Mouse (Mus musculus) myocyte (in vitro differentiated cells): ENCODE data around the gene Rps28. TPM values are rescaled to one million over a fixed set of nuclear protein-coding genes. Genes with fewer than 3 reads are reported as not detected.
A peak's percentile ranks its signal among the peaks of the same experiment; 100 is the strongest.

Experiments used
- H3K27me3 ChIP-seq: one replicate; pipeline ENCODE4 v1.6.1; 2011; ENCODE audit not compliant: control insufficient read depth, insufficient read depth, insufficient read length
- H3K36me3 ChIP-seq: one replicate; pipeline ENCODE4 v1.6.1; 2011; ENCODE audit not compliant: control insufficient read depth, insufficient read depth
- H3K4me2 ChIP-seq: one replicate; pipeline ENCODE4 v1.6.1; 2011; ENCODE audit warnings: low read depth, control low read depth
- H3K4me3 ChIP-seq: one replicate; pipeline ENCODE4 v1.5.1; 2011; ENCODE audit warnings: mild to moderate bottlenecking, control low read depth, moderate library complexity
- H3K79me2 ChIP-seq: one replicate; pipeline ENCODE4 v1.6.1; 2011; ENCODE audit not compliant: control insufficient read depth, insufficient read depth
- H3ac ChIP-seq: one replicate; pipeline ENCODE4 v1.6.1; 2011; ENCODE audit not compliant: control insufficient read depth, insufficient read length
- CEBPB ChIP-seq: IDR thresholded peaks from 2 replicates; pipeline ENCODE4 v1.6.1; 2011; ENCODE audit warnings: mild to moderate bottlenecking, moderate library complexity; ENCODE audit not compliant: poor library complexity, insufficient read depth, severe bottlenecking
- E2F4 ChIP-seq: IDR thresholded peaks from one replicate; pipeline ENCODE4 v1.6.1; 2011; ENCODE audit warnings: mild to moderate bottlenecking, control low read depth, moderate library complexity; ENCODE audit not compliant: insufficient read depth
- MAX ChIP-seq: IDR thresholded peaks from one replicate; pipeline ENCODE4 v1.6.1; 2011; ENCODE audit warnings: low read depth, mild to moderate bottlenecking, control low read depth
- MYOD1 ChIP-seq, 3 experiments: IDR thresholded peaks; one replicate each; pipeline ENCODE4 v1.6.1; 2011; ENCODE audit warnings: control low read depth in 2 of 3, low read depth in 2 of 3, mild to moderate bottlenecking in 2 of 3, moderate library complexity in 1 of 3; ENCODE audit not compliant: insufficient read length in 2 of 3, control insufficient read depth in 1 of 3
- MYOG ChIP-seq, 3 experiments: IDR thresholded peaks; one replicate each; pipeline ENCODE4 v1.6.1; 2011; ENCODE audit warnings: control low read depth in 2 of 3, low read depth in 2 of 3, mild to moderate bottlenecking in 2 of 3; ENCODE audit not compliant: insufficient read length in 2 of 3, control insufficient read depth in 1 of 3, insufficient read depth in 1 of 3
- POLR2A ChIP-seq: IDR thresholded peaks from one replicate; pipeline ENCODE4 v1.6.1; 2011; ENCODE audit warnings: low read depth, mild to moderate bottlenecking, control low read depth, moderate library complexity; ENCODE audit not compliant: insufficient read length
- POLR2AphosphoS2 ChIP-seq: IDR thresholded peaks from one replicate; pipeline ENCODE4 v1.6.1; 2011; ENCODE audit warnings: low read depth, control low read depth; ENCODE audit not compliant: insufficient read length
- REST ChIP-seq: IDR thresholded peaks from one replicate; pipeline ENCODE4 v1.6.1; 2011; ENCODE audit warnings: mild to moderate bottlenecking, control low read depth, moderate library complexity; ENCODE audit not compliant: insufficient read depth, insufficient read length
- SRF ChIP-seq: IDR thresholded peaks from one replicate; pipeline ENCODE4 v1.6.1; 2011; ENCODE audit warnings: low read depth; ENCODE audit not compliant: control insufficient read depth, insufficient read length
- TCF12 ChIP-seq: IDR thresholded peaks from one replicate; pipeline ENCODE4 v1.6.1; 2011; ENCODE audit warnings: mild to moderate bottlenecking, control low read depth; ENCODE audit not compliant: poor library complexity, insufficient read depth, severe bottlenecking
- TCF3 ChIP-seq: IDR thresholded peaks from one replicate; pipeline ENCODE4 v1.6.1; 2011; ENCODE audit warnings: low read depth, control low read depth; ENCODE audit not compliant: insufficient read length
- USF1 ChIP-seq: IDR thresholded peaks from one replicate; pipeline ENCODE4 v1.6.1; 2011; ENCODE audit warnings: low read depth, mild to moderate bottlenecking, control low read depth, moderate library complexity
- polyA plus RNA-seq: library from polyadenylated mRNA; unstranded; fragments of >200 nt; fragmentation: generic; extraction: Trizol; gene quantifications from one replicate; pipeline ENCODE4 v1.2.1, GENCODE M21; 2012; ENCODE audit warnings: missing spikeins

Gene Rps28
- polyA plus RNA-seq, 1 experiment, result 6,768 TPM

DNA sequence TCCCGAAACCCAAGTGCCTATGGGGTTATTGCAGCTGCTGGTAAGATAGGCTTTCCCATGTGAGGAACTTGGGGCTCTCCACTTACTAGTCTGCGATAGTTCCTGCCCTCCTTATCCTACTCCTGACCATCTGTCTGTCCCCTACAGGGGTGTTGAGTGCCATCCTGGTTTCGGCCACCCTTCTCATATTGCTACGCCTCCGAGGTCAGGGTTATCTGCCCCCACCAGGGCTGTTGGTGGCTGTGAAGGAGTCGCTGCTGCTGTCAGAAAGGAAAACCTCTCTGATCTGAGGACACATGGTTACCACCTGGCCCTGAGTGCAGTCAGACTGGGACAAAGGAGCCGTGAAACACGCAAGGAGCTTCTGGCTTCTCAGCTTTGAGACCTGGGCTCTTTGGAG, 23.8 kb upstream of the Rps28 start:
- TF ChIP-seq MYOD1 (IDR thresholded peaks at IDR 0.05; ENCODE audit: control insufficient read depth in 1 of 3, insufficient read length in 2 of 3, low read depth in 2 of 3), result peak in 1 of 3 experiments; percentile 60
- TF ChIP-seq TCF12, result no peak
- H3K27me3 ChIP-seq, result no peaks in the 10 kb centered on the region
- H3K79me2 ChIP-seq, result no peaks in the 10 kb centered on the region
- H3K36me3 ChIP-seq, result peaks cover 7% of the 10 kb centered on the region
- H3K4me3 ChIP-seq, result no peak overlapping the region
- no peak overlapping the region for H3ac ChIP-seq
- no peak overlapping the region for H3K4me2 ChIP-seq

DNA sequence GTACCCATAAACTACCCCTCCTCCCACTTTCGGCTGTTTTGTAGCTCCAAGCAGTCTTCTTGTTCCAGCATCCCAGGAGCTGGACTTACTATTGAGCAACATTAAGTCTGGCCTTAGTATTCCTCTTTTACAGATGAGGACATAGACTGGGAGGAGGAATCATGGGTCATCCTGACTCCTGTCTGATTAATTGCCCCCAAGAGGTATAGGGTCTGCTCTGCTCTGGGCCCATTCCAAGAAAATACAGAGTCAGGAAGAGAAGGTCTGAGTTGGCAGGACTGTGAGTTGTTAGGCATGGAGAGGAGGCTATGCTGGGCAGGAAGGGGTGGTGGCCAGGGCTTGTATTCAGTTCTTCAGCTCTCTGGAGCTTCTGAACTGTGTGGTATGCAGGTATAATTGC, 19.8 kb upstream of the Rps28 start:
- H3K36me3 ChIP-seq, result peaks cover 7% of the 10 kb centered on the region
- peak overlapping the region; percentile 99 for H3K4me2 ChIP-seq
- peak overlapping the region; percentile 59 for H3K4me3 ChIP-seq
- TF ChIP-seq E2F4 (no peak), USF1 (no peak), MYOG (IDR thresholded peaks at IDR 0.05; ENCODE audit: control insufficient read depth in 1 of 3, insufficient read depth in 1 of 3, insufficient read length in 2 of 3, low read depth in 2 of 3) (no peak), CEBPB (no peak), TCF12 (no peak), POLR2AphosphoS2 (no peak), POLR2A (no peak), TCF3 (no peak), MAX (no peak), MYOD1 (IDR thresholded peaks at IDR 0.05; ENCODE audit: control insufficient read depth in 1 of 3, insufficient read length in 2 of 3, low read depth in 2 of 3) (no peak), REST (no peak), SRF (no peak)
- H3ac ChIP-seq, result no peak overlapping the region
- no peaks in the 10 kb centered on the region for H3K27me3 ChIP-seq
- H3K79me2 ChIP-seq, result no peaks in the 10 kb centered on the region

DNA sequence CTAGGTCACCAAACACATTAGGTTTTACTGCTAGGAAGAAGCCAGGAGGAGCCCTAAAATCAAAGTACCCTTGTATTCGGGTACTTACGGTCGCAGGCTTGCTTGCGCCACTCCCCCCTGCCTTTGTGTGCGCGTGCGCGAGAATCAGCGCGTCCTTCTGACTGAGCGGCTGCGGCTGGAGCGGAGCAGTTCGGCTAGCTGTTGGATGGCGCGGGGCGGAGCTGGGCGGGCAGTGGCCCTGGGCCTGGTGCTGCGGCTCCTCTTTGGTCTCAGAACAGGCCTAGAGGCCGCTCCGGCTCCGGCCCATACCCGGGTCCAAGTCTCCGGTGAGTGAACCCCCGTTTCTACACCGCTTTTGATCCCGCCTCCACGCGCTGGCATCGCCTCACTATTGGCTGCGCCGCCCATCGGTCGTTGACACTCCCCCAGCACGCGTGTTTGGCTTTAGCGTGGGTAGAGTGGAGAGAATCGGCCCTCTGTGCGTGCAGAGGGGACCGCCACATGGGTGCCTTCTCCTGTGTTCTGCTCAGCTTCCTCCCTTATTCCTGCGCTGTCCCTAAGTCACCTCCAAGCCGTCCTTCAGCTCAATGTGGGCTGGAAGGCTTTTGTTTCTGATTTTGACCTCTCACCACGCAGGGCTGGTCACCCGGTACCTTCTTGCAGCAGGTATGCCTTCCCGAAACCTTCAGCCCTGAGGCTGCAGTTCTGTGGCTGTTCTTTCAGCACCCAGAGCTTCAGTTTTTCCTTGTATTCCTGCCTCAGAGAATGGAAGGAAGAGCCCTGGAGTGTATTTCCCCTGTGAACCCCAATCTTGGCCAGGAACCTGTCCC, 18.8 kb upstream of the Rps28 start, which contains the start of gene Cd320:
Gene Cd320, plus strand, starts transcription at position 126 of the 830 bp plus-strand sequence.
- Histone ChIP-seq H3K79me2 (no peaks in the 10 kb centered on the region), H3K4me2 (peak within 1 kb of the TSS; percentile 99), H3K27me3 (no peaks in the 10 kb centered on the region), H3K36me3 (peaks cover 8% of the 10 kb centered on the region), H3ac (peak within 1 kb of the TSS; percentile 7), H3K4me3 (peak within 1 kb of the TSS; percentile 59)
- peak; percentile 90 for TF ChIP-seq POLR2AphosphoS2
- peak in 1 of 3 experiments; percentile 17 for TF ChIP-seq MYOG (IDR thresholded peaks at IDR 0.05; ENCODE audit: control insufficient read depth in 1 of 3, insufficient read depth in 1 of 3, insufficient read length in 2 of 3, low read depth in 2 of 3)
- TF ChIP-seq TCF12, result no peak
- TF ChIP-seq SRF, result no peak
- TF ChIP-seq POLR2A, result peak; percentile 83
- no peak for TF ChIP-seq CEBPB
- no peak for TF ChIP-seq REST

DNA sequence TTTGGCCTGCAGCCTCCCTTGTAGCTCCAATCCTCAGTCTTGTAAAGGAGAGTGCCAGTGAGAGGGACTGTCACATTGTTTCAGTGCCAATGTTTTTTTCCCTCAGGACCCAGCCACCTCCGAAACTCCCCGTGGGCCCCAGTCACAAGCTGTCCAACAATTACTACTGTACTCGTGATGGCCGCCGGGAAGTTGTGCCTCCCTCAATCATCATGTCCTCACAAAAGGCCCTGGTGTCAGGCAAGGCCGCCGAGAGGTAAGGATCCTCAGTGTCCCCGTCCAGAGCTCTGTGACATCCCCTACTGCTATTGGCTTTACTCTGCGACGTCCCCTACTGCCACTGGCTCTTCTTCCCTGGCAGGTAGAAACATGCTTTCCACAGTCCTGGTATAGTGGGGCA, 5.2 kb upstream of the Rps28 start:
- Histone ChIP-seq H3K4me2 (no peak overlapping the region), H3K27me3 (no peaks in the 10 kb centered on the region), H3K36me3 (peaks cover 35% of the 10 kb centered on the region), H3K4me3 (no peak overlapping the region), H3K79me2 (peaks cover 50% of the 10 kb centered on the region), H3ac (no peak overlapping the region)
- TF ChIP-seq MYOG (IDR thresholded peaks at IDR 0.05; ENCODE audit: control insufficient read depth in 1 of 3, insufficient read depth in 1 of 3, insufficient read length in 2 of 3, low read depth in 2 of 3) (no peak), CEBPB (no peak), MAX (no peak), TCF3 (no peak)

DNA sequence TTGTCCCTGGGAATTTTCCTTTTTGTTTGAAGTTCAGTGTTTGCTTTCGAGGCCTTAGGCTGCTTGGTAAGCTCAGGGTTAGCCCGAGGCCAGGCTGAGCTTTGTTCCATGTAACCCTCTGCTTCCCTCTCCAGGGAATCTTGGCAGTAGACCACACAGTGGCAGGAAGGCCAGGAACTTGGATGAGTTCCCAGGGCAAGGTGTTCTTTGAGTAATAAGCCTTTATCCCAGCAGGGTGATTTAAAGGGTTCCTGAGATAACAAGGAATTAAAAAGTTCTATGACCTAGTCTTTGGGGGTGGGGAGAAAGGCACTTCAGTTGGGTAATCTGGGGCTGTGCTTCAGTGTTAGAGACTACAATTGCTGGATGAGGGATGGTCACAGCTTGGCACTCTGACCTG, 4.5 kb upstream of the Rps28 start:
- TF ChIP-seq SRF (no peak), POLR2AphosphoS2 (no peak), MAX (no peak), USF1 (no peak), CEBPB (no peak), TCF12 (no peak), MYOD1 (IDR thresholded peaks at IDR 0.05; ENCODE audit: control insufficient read depth in 1 of 3, insufficient read length in 2 of 3, low read depth in 2 of 3) (no peak), REST (no peak), MYOG (IDR thresholded peaks at IDR 0.05; ENCODE audit: control insufficient read depth in 1 of 3, insufficient read depth in 1 of 3, insufficient read length in 2 of 3, low read depth in 2 of 3) (no peak), POLR2A (no peak), E2F4 (no peak), TCF3 (no peak)
- no peak overlapping the region for H3ac ChIP-seq
- H3K4me2 ChIP-seq, result no peak overlapping the region
- H3K36me3 ChIP-seq, result peaks cover 35% of the 10 kb centered on the region
- no peaks in the 10 kb centered on the region for H3K27me3 ChIP-seq
- peaks cover 57% of the 10 kb centered on the region for H3K79me2 ChIP-seq
- H3K4me3 ChIP-seq, result no peak overlapping the region
